Mouse (Mus musculus) stomach, postnatal 0 days (tissue): ENCODE results near the gene Kirrel3.

ENCODE experiments used
- CTCF ChIP-seq: IDR thresholded peaks from 2 replicates; pipeline ENCODE4 v1.5.1; 2016; ENCODE audit warnings: antibody characterized with exemption, low read depth, mild to moderate bottlenecking, moderate library complexity
- EP300 ChIP-seq: optimal IDR thresholded peaks from 2 replicates; pipeline ENCODE3; 2016; ENCODE audit warnings: antibody characterized with exemption

DNA sequence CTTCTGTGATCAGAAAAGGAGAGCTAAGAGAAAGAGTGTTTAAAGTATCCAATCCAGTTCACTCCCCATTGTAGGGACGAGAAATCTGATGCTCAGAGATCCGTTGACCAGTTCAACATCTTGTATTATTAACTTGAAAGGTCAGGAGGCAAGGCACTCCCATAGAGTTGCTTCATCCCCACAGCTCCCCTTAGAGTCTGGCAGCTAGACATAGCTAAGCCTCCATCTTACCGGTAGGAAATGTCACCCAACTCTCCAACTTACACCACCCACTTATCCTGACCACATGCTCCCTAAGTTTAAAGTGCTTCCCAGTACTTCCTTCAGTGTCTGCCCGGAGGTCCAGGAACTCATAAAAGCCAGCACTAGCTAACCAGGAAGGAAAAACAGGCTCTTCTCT lies 202.7 kb downstream of the Kirrel3 start:
- TF ChIP-seq CTCF = no peak
- no peak for TF ChIP-seq EP300
